Comparison of ENCODE assay signal across 9 mouse cellular contexts in the genomic region with DNA sequence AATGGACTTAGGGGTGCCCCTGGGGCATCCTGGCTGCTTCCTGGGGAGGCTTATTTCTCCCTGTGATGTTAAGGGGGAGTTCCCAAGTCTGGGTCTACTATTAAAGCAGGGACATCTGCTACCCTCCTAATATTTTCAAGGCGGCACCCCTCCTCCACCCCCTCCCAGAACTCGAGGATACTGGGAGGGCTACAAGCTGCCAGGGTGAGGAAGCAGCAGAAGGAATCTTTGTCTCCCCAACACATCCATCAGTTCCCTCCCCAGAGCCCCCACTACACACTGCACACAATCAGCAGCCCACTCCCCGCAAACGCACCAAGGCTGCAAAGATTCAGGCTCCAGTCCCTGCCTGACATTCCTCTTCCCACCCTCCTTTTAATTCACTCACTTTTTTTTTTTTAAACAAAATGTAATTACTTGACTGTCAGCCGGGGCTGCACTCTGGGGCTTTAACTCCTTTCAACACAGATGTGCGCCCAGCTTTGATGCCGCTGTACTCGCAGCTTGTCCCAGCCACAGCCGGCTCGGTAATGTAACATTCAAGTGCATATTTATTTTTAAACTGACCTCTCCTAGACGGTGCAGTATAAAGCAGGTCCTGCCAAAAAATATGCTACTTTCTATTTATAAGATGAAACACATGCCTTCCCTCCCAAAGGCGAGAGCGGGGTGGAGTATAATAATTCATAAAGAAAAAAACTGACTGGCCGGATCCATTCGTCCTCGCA. TPM values are rescaled to one million over a fixed set of nuclear protein-coding genes. Genes with fewer than 3 reads are reported as not detected.
DNase-seq lines count a peak whose midpoint lies in the region; ATAC-seq and TF ChIP-seq lines count a peak whose summit lies in the region.
"Had no signal": no experiment of that assay in that cellular context is flagged by ENCODE, and none has a peak within 500 bp of the region (broad histone marks: within the 10 kb centered on the region; RNA-seq: fewer than 3 reads in every experiment).

No protein-coding gene starts in this region.

- H3K27me3 ChIP-seq in heart, embryonic 13.5 days (replicated peaks), result no peaks in the 10 kb centered on the region
- H3K27me3 ChIP-seq in limb, embryonic 15.5 days, result no peaks in the 10 kb centered on the region

- TF ChIP-seq CTCF in olfactory bulb, adult 2 months (IDR thresholded peaks at IDR 0.05; ENCODE audit: insufficient read depth, low read depth, low read length), result no peak

- peaks cover 57% of the 10 kb centered on the region for H3K4me1 ChIP-seq in heart, embryonic 13.5 days
- peaks cover 41% of the 10 kb centered on the region for H3K4me1 ChIP-seq in limb, embryonic 15.5 days
- peaks cover 17% of the 10 kb centered on the region for H3K4me1 ChIP-seq in olfactory bulb, adult 2 months (ENCODE audit: control insufficient read depth, insufficient read depth, low read length)

- 7% methylated on average over 16 of the region's 16 CpGs for WGBS in heart, embryonic 13.5 days
- WGBS in limb, embryonic 15.5 days, result 5% methylated on average over 16 of the region's 16 CpGs
- 7% methylated on average over 16 of the region's 16 CpGs for WGBS in olfactory bulb, adult 2 months

- peak overlapping the region; percentile 89 for H3K27ac ChIP-seq in heart, embryonic 13.5 days (replicated peaks)
- peak overlapping the region; percentile 87 for H3K27ac ChIP-seq in limb, embryonic 15.5 days
- peak overlapping the region; percentile 91 for H3K27ac ChIP-seq in olfactory bulb, adult 2 months (ENCODE audit: insufficient read depth, low read depth, low read length)

- H3K9me3 ChIP-seq in heart, embryonic 13.5 days, result no peaks in the 10 kb centered on the region
- no peaks in the 10 kb centered on the region for H3K9me3 ChIP-seq in limb, embryonic 15.5 days

- TF ChIP-seq POLR2A in olfactory bulb, adult 2 months (IDR thresholded peaks at IDR 0.05; ENCODE audit: insufficient read depth, low read depth, low read length), result no peak

- peak overlapping the region; percentile 75 for H3K4me3 ChIP-seq in heart, embryonic 13.5 days
- H3K4me3 ChIP-seq in limb, embryonic 15.5 days, result peak overlapping the region; percentile 79
- peak overlapping the region; percentile 87 for H3K4me3 ChIP-seq in olfactory bulb, adult 2 months (ENCODE audit: insufficient read depth, low read depth, low read length)

- peak overlapping the region; percentile 85 for H3K9ac ChIP-seq in heart, embryonic 13.5 days
- H3K9ac ChIP-seq in limb, embryonic 15.5 days, result peak overlapping the region; percentile 61

- H3K36me3 ChIP-seq in heart, embryonic 13.5 days, result peaks cover 20% of the 10 kb centered on the region
- H3K36me3 ChIP-seq in limb, embryonic 15.5 days, result no peaks in the 10 kb centered on the region
- H3K36me3 ChIP-seq: G1E had no signal

- no peak for ATAC-seq in heart, embryonic 13.5 days (ENCODE audit: extremely low read depth, insufficient number of reproducible peaks, low FRiP score, low TSS enrichment)
- ATAC-seq in limb, embryonic 15.5 days (ENCODE audit: insufficient number of reproducible peaks, low FRiP score, low TSS enrichment, low read depth), result no peak

- DNase-seq in cerebellum, postnatal 10 days, result peak; percentile 32 to 39
- no peak for DNase-seq in cerebellum, postnatal 4 days (ENCODE audit: low spot score in 2 of 2)
- peak; percentile 35 for DNase-seq in embryo, embryonic 10 days (ENCODE audit: low spot score)
- no peak for DNase-seq in spleen, postnatal 36 days (ENCODE audit: low spot score in 2 of 2)
- DNase-seq in right cerebral cortex, postnatal 25 days, result no peak

- H3K4me2 ChIP-seq in heart, embryonic 13.5 days, result peak overlapping the region; percentile 99
- peak overlapping the region; percentile 100 for H3K4me2 ChIP-seq in limb, embryonic 15.5 days

RNA-seq across cellular contexts. Expression of a gene that starts 1.3 kb away (rescaled TPM):
- 44.7 and 52.5 TPM in 2 replicates for polyA plus RNA-seq in heart, embryonic 13.5 days (2015; fragmentation: Nextera tagmentation; extraction: Ambion mirVana)
- polyA plus RNA-seq in limb, embryonic 15.5 days (2015; fragmentation: Nextera tagmentation; extraction: Ambion mirVana), result 72.6 and 77.5 TPM in 2 replicates
- polyA plus RNA-seq in olfactory bulb, adult 2 months (2012; ENCODE audit: insufficient read depth, insufficient read length, low replicate concordance, missing spikeins), result not detected in 2 replicates
- polyA plus RNA-seq: G1E had no signal

Comparison
In these comparisons a context has a peak if more than half of its experiments do, and no peak if none do; other contexts are left out.
1. DNase-seq: peak in cerebellum, postnatal 10 days (2 of 2) and embryo, embryonic 10 days (single experiment); none in cerebellum, postnatal 4 days (0 of 2), spleen, postnatal 36 days (0 of 2) and right cerebral cortex, postnatal 25 days (single experiment).
2. Peak in every context shown above with its lines, with median percentiles within 50 percentile points of each other: H3K27ac ChIP-seq and H3K4me3 ChIP-seq.